Mouse (Mus musculus): Measurements from ENCODE around the gene Ttpal. TPM values are rescaled to one million over a fixed set of nuclear protein-coding genes. Genes with fewer than 3 reads are reported as not detected.

The Ttpal gene
- polyA plus RNA-seq, 1 experiment from 2014 or later, result 10.4 TPM

- Histone ChIP-seq H3K4me2 (replicated peaks; ENCODE audit: low read depth) (no peak overlapping the region), H3K4me1 (replicated peaks; ENCODE audit: control insufficient read depth, insufficient read depth, low read length) (peaks cover 11% of the 10 kb centered on the region), H3K36me3 (ENCODE audit: control insufficient read depth, insufficient read depth) (no peaks in the 10 kb centered on the region), H3K4me3 (ENCODE audit: low read depth, low read length) (no peak overlapping the region), H3K27ac (ENCODE audit: low read depth, low read length) (no peak overlapping the region), H3K27me3 (replicated peaks; ENCODE audit: control insufficient read depth, insufficient read depth, low read length) (no peaks in the 10 kb centered on the region), H3K9me3 (ENCODE audit: control insufficient read depth) (no peaks in the 10 kb centered on the region), H3K9ac (ENCODE audit: low read depth, low read length) (no peak overlapping the region)
- no peak for ATAC-seq
- TF ChIP-seq CTCF (IDR thresholded peaks at IDR 0.05; ENCODE audit: low read depth), result no peak
- 66% methylated on average over 5 of the region's 5 CpGs for WGBS
Observed at GRCm38 (mm10) chr2:163587506-163587905, 14.6 kb upstream of the Ttpal start.

- H3K36me3 ChIP-seq (ENCODE audit: control insufficient read depth, insufficient read depth), result no peaks in the 10 kb centered on the region
- H3K4me2 ChIP-seq (replicated peaks; ENCODE audit: low read depth), result no peak overlapping the region
- H3K27ac ChIP-seq (ENCODE audit: low read depth, low read length), result peak overlapping the region; percentile 60; the same call in 1 of the 2 replicates
- peak; percentile 18; the same call in 1 of the 2 replicates for ATAC-seq
- WGBS, result 36% methylated on average over 12 of the region's 12 CpGs
- H3K4me3 ChIP-seq (ENCODE audit: low read depth, low read length), result no peak overlapping the region
- H3K27me3 ChIP-seq (replicated peaks; ENCODE audit: control insufficient read depth, insufficient read depth, low read length), result no peaks in the 10 kb centered on the region
- H3K9me3 ChIP-seq (ENCODE audit: control insufficient read depth), result no peaks in the 10 kb centered on the region
- TF ChIP-seq CTCF (IDR thresholded peaks at IDR 0.05; ENCODE audit: low read depth), result no peak
- no peak overlapping the region for H3K9ac ChIP-seq (ENCODE audit: low read depth, low read length)
- H3K4me1 ChIP-seq (replicated peaks; ENCODE audit: control insufficient read depth, insufficient read depth, low read length), result peaks cover 19% of the 10 kb centered on the region
Observed at GRCm38 (mm10) chr2:163590211-163590610, 11.9 kb upstream of the Ttpal start.

- no peak for ATAC-seq
- Histone ChIP-seq H3K9ac (ENCODE audit: low read depth, low read length) (no peak overlapping the region), H3K4me1 (replicated peaks; ENCODE audit: control insufficient read depth, insufficient read depth, low read length) (peaks cover 19% of the 10 kb centered on the region), H3K36me3 (ENCODE audit: control insufficient read depth, insufficient read depth) (no peaks in the 10 kb centered on the region), H3K27ac (ENCODE audit: low read depth, low read length) (peak overlapping the region; percentile 60), H3K4me3 (ENCODE audit: low read depth, low read length) (no peak overlapping the region), H3K9me3 (ENCODE audit: control insufficient read depth) (no peaks in the 10 kb centered on the region), H3K27me3 (replicated peaks; ENCODE audit: control insufficient read depth, insufficient read depth, low read length) (no peaks in the 10 kb centered on the region), H3K4me2 (replicated peaks; ENCODE audit: low read depth) (no peak overlapping the region)
- WGBS, result 59% methylated on average over 5 of the region's 5 CpGs
- TF ChIP-seq CTCF (IDR thresholded peaks at IDR 0.05; ENCODE audit: low read depth), result no peak
Observed at GRCm38 (mm10) chr2:163590996-163591395, 11.1 kb upstream of the Ttpal start.

GRCm38 (mm10) chr2:163592084-163592483, 10.0 kb upstream of the Ttpal start:
- Histone ChIP-seq H3K9me3 (ENCODE audit: control insufficient read depth) (no peaks in the 10 kb centered on the region), H3K9ac (ENCODE audit: low read depth, low read length) (no peak overlapping the region), H3K4me3 (ENCODE audit: low read depth, low read length) (no peak overlapping the region), H3K27ac (ENCODE audit: low read depth, low read length) (no peak overlapping the region), H3K4me2 (replicated peaks; ENCODE audit: low read depth) (no peak overlapping the region), H3K4me1 (replicated peaks; ENCODE audit: control insufficient read depth, insufficient read depth, low read length) (peaks cover 24% of the 10 kb centered on the region), H3K27me3 (replicated peaks; ENCODE audit: control insufficient read depth, insufficient read depth, low read length) (no peaks in the 10 kb centered on the region), H3K36me3 (ENCODE audit: control insufficient read depth, insufficient read depth) (no peaks in the 10 kb centered on the region)
- ATAC-seq, result no peak
- peak; percentile 66 for TF ChIP-seq CTCF (IDR thresholded peaks at IDR 0.05; ENCODE audit: low read depth)
- 67% methylated on average over 1 of the region's 1 CpGs for WGBS

DNA sequence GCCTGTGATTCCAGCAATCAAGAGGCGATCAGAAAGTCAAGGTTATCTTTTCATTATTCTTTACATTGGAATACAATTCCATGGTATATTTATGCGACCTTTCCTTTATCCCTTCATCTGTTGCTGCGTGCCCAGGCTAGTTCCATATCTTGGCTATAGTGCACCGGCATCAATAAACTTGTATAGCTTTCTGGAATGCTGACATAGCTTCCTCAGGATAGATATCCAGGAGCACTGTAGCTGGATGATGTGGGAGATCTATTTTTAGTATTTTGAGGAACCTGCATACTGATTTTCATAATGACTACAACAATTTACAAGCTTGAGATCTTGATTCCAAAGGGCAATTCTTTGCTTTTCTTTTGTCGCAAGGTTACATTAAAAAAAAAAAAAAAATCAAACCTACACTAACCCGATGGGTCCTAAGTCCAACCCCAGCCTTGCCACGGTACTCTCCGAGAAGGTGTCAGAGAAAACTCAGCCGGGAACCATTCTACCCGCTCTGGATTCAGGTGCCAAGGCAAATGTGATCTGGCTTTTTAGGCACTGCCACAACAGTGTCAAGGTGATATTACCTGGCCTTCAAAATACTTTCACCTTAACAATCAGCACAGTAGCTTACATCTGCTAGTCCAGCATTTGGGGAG, 8.4 kb upstream of the Ttpal start:
- H3K4me2 ChIP-seq (replicated peaks; ENCODE audit: low read depth), result 0 out of 2 replicates have a peak overlapping the region, but pooled peaks have one; percentile 21
- 37% methylated on average over 10 of the region's 10 CpGs for WGBS
- peak; percentile 69 for ATAC-seq
- H3K36me3 ChIP-seq (ENCODE audit: control insufficient read depth, insufficient read depth), result no peaks in the 10 kb centered on the region
- H3K4me1 ChIP-seq (replicated peaks; ENCODE audit: control insufficient read depth, insufficient read depth, low read length), result peaks cover 24% of the 10 kb centered on the region
- no peak overlapping the region for H3K4me3 ChIP-seq (ENCODE audit: low read depth, low read length)
- no peaks in the 10 kb centered on the region for H3K9me3 ChIP-seq (ENCODE audit: control insufficient read depth)
- peak overlapping the region; percentile 89 for H3K27ac ChIP-seq (ENCODE audit: low read depth, low read length)
- TF ChIP-seq CTCF (IDR thresholded peaks at IDR 0.05; ENCODE audit: low read depth), result no peak
- peak overlapping the region; percentile 40; the same call in 1 of the 2 replicates for H3K9ac ChIP-seq (ENCODE audit: low read depth, low read length)
- H3K27me3 ChIP-seq (replicated peaks; ENCODE audit: control insufficient read depth, insufficient read depth, low read length), result no peaks in the 10 kb centered on the region

DNA sequence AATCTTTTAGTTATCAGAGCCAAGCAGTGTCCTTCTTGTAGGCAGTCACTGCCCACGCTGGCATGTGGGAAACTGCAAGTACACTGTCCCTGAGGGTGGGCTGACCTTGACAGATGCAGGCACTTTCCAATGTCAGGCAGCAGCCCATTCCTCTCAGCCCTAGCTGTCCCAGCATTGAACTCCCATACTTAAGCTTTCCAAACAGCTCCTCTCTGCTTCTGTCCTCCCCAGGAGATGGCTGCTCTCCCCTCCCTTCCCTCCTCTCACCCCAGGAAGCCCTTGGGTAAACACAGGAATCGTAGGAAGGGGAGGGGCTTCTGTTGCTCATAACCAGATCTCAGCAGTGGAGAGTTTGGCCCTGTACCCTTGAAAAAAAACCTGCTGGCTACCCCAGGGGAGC, 7.0 kb upstream of the Ttpal start:
- Histone ChIP-seq H3K4me2 (replicated peaks; ENCODE audit: low read depth) (no peak overlapping the region), H3K27me3 (replicated peaks; ENCODE audit: control insufficient read depth, insufficient read depth, low read length) (no peaks in the 10 kb centered on the region), H3K36me3 (ENCODE audit: control insufficient read depth, insufficient read depth) (no peaks in the 10 kb centered on the region), H3K9ac (ENCODE audit: low read depth, low read length) (peak overlapping the region; percentile 34; the same call in 1 of the 2 replicates), H3K9me3 (ENCODE audit: control insufficient read depth) (no peaks in the 10 kb centered on the region), H3K4me1 (replicated peaks; ENCODE audit: control insufficient read depth, insufficient read depth, low read length) (peaks cover 23% of the 10 kb centered on the region), H3K27ac (ENCODE audit: low read depth, low read length) (peak overlapping the region; percentile 89), H3K4me3 (ENCODE audit: low read depth, low read length) (no peak overlapping the region)
- WGBS, result 18% methylated on average over 2 of the region's 2 CpGs
- no peak for TF ChIP-seq CTCF (IDR thresholded peaks at IDR 0.05; ENCODE audit: low read depth)
- no peak for ATAC-seq

Measured in intestine, postnatal 0 days (tissue).